ENCODE assay signal across 13 mouse cellular contexts in the genomic region with DNA sequence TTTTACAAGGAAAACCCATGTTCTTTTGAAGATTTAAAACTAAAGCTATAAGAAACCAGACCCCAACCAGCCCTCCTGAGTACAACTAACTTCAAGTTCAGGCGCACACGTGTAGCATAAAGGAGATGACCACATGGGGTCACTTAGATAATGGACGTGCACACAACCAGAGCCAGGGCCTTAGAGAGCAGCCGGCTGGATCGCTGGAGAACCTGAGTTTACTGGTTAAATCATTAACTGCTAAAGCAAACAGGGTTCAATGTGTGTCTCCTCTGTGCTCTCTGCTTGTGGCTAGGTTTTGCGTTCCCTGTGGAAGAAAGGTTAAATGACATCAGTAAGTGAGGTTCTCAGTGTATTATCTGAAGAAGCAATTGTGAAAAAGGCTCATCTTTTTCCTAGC.
DNase-seq lines count a peak whose midpoint lies in the region; ATAC-seq and TF ChIP-seq lines count a peak whose summit lies in the region.
"Had no signal": no experiment of that assay in that cellular context is flagged by ENCODE, and none has a peak within 500 bp of the region (broad histone marks: within the 10 kb centered on the region; RNA-seq: fewer than 3 reads in every experiment).

No protein-coding gene starts in this region.

- no peak for TF ChIP-seq POLR2A in olfactory bulb, adult 2 months (IDR thresholded peaks at IDR 0.05; ENCODE audit: insufficient read depth, low read depth, low read length)

- no peak overlapping the region for H3K9ac ChIP-seq in intestine, embryonic 15.5 days
- H3K9ac ChIP-seq: embryonic facial prominence, embryonic 13.5 days; forebrain, embryonic 13.5 days had no signal

- no peak for TF ChIP-seq CTCF in gastrocnemius, adult 2 months (IDR thresholded peaks at IDR 0.05)
- no peak for TF ChIP-seq CTCF in olfactory bulb, adult 2 months (IDR thresholded peaks at IDR 0.05; ENCODE audit: insufficient read depth, low read depth, low read length)

- ATAC-seq in intestine, embryonic 15.5 days = peak; percentile 46
- ATAC-seq: forebrain, embryonic 13.5 days had no signal

- WGBS in intestine, embryonic 15.5 days = 63% methylated on average over 6 of the region's 6 CpGs
- 85% methylated on average over 6 of the region's 6 CpGs for WGBS in olfactory bulb, adult 2 months
- WGBS in midbrain, embryonic 10.5 days = 91% methylated on average over 6 of the region's 6 CpGs

- no peaks in the 10 kb centered on the region for H3K9me3 ChIP-seq in intestine, embryonic 15.5 days
- H3K9me3 ChIP-seq in midbrain, embryonic 10.5 days (replicated peaks) = peaks cover 4% of the 10 kb centered on the region
- H3K9me3 ChIP-seq: forebrain, embryonic 13.5 days had no signal

- no peaks in the 10 kb centered on the region for H3K36me3 ChIP-seq in intestine, embryonic 15.5 days
- H3K36me3 ChIP-seq in midbrain, embryonic 10.5 days = no peaks in the 10 kb centered on the region
- H3K36me3 ChIP-seq: embryonic facial prominence, embryonic 13.5 days had no signal

- peaks cover 37% of the 10 kb centered on the region for H3K4me1 ChIP-seq in intestine, embryonic 15.5 days (replicated peaks)
- H3K4me1 ChIP-seq in olfactory bulb, adult 2 months (ENCODE audit: control insufficient read depth, insufficient read depth, low read length) = peaks cover 26% of the 10 kb centered on the region
- H3K4me1 ChIP-seq in midbrain, embryonic 10.5 days = peaks cover 51% of the 10 kb centered on the region

- H3K27me3 ChIP-seq in intestine, embryonic 15.5 days (replicated peaks) = no peaks in the 10 kb centered on the region
- H3K27me3 ChIP-seq in midbrain, embryonic 10.5 days (ENCODE audit: low read depth, poor library complexity, severe bottlenecking) = no peaks in the 10 kb centered on the region
- H3K27me3 ChIP-seq: embryonic facial prominence, embryonic 13.5 days; forebrain, embryonic 13.5 days had no signal

- no peak for DNase-seq in gastrocnemius, adult 2 months
- DNase-seq in gastrocnemius, postnatal 14 days = no peak
- peak; percentile 59 to 86 for DNase-seq in kidney, postnatal 25 days
- DNase-seq in embryo, embryonic 11 days = no peak
- no peak for DNase-seq in midbrain, embryonic 10.5 days (ENCODE audit: low spot score)
- no peak for DNase-seq in frontal cortex, postnatal 14 days (ENCODE audit: low spot score in 2 of 2)
- DNase-seq: cerebellum, adult 2 months; heart, postnatal 4 days had no signal

- no peak overlapping the region for H3K4me3 ChIP-seq in gastrocnemius, adult 2 months
- H3K4me3 ChIP-seq in intestine, embryonic 15.5 days (replicated peaks) = no peak overlapping the region
- H3K4me3 ChIP-seq in olfactory bulb, adult 2 months (ENCODE audit: insufficient read depth, low read depth, low read length) = no peak overlapping the region
- H3K4me3 ChIP-seq in midbrain, embryonic 10.5 days = no peak overlapping the region
- H3K4me3 ChIP-seq: embryonic facial prominence, embryonic 13.5 days; forebrain, embryonic 13.5 days had no signal

- H3K27ac ChIP-seq in gastrocnemius, adult 2 months = peak overlapping the region; percentile 87; the same call in 1 of the 2 replicates
- peak overlapping the region; percentile 80; the same call in 1 of the 2 replicates for H3K27ac ChIP-seq in intestine, embryonic 15.5 days
- peak overlapping the region; percentile 76; the same call in 1 of the 2 replicates for H3K27ac ChIP-seq in olfactory bulb, adult 2 months (ENCODE audit: insufficient read depth, low read depth, low read length)
- H3K27ac ChIP-seq in midbrain, embryonic 10.5 days (replicated peaks) = no peak overlapping the region
- H3K27ac ChIP-seq: embryonic facial prominence, embryonic 13.5 days; forebrain, embryonic 13.5 days; macrophage had no signal

- H3K4me2 ChIP-seq in intestine, embryonic 15.5 days (replicated peaks) = no peak overlapping the region

- intact Hi-C loops in gastrocnemius, adult 2 months (cut with DNase I) = no loop called here
- intact Hi-C loops in gastrocnemius, postnatal 14 days (cut with DNase I; ENCODE audit: low total_unique reads) = no loop called here

Comparison
In these comparisons a context has a peak if more than half of its experiments do, and no peak if none do; other contexts are left out.
1. DNase-seq: peak in kidney, postnatal 25 days (2 of 2); none in gastrocnemius, adult 2 months (single experiment), gastrocnemius, postnatal 14 days (single experiment), embryo, embryonic 11 days (single experiment), midbrain, embryonic 10.5 days (single experiment) and frontal cortex, postnatal 14 days (0 of 2).